Mouse (Mus musculus) erythroblast, embryonic 14.5 days (primary cell): Measurements from ENCODE around the gene Map4.

Experiments
- GATA1 ChIP-seq: IDR thresholded peaks from 2 replicates; pipeline ENCODE4 v1.6.1; 2012; ENCODE audit warnings: low read length, inconsistent platforms, mixed read lengths
- TAL1 ChIP-seq: IDR thresholded peaks from 3 replicates; pipeline ENCODE4 v1.6.1; 2012; ENCODE audit warnings: low read length, inconsistent platforms, mixed read lengths

DNA sequence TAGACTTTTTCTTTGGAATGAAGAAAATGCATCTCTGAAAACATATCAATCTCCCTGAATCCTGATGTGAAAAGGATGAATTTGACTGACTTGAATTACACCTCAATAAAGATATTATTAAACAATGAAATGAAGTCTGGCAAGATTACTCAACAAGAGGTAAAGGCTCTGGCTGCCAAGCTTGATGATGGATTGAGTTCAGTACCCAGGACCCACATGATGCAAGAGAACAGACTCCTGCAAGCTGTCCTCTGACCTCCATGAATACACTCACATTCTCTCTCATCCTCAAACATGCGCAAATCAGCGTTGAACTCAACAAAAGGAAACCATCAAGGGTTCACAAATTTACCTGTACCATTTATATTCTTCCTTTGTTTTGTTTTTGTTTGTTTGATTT lies 90.9 kb downstream of the Map4 start:
- TF ChIP-seq TAL1 (no peak), GATA1 (no peak)
